Mouse (Mus musculus) liver, embryonic 16.5 days (tissue): ENCODE measurements around the gene Ndufb11. TPM values are rescaled to one million over a fixed set of nuclear protein-coding genes. Genes with fewer than 3 reads are reported as not detected.

Experiments used
- ATAC-seq: fragments of 200-750 bp; cut with Nextera tagmentation; 2 replicates; pipeline ENCODE4 v1.8.0; 2017; ENCODE audit warnings: low read depth, mild to moderate bottlenecking, moderate number of reproducible peaks, moderate library complexity
- H3K27ac ChIP-seq: fragments of 300-500 bp; sonication (generic); 2 replicates; pipeline ENCODE4 v1.5.1; 2014; ENCODE audit warnings: mild to moderate bottlenecking, low read length
- H3K27me3 ChIP-seq: fragments of 300-500 bp; sonication (generic); 2 replicates; pipeline ENCODE4 v1.6.1; 2014; ENCODE audit warnings: low read depth, low read length, mixed read lengths; ENCODE audit not compliant: control insufficient read depth, insufficient read depth
- H3K36me3 ChIP-seq: fragments of 300-500 bp; sonication (generic); 2 replicates; pipeline ENCODE4 v1.6.1; 2014; ENCODE audit warnings: mild to moderate bottlenecking; ENCODE audit not compliant: control insufficient read depth, insufficient read depth
- H3K4me1 ChIP-seq: fragments of 300-500 bp; sonication (generic); 2 replicates; pipeline ENCODE4 v1.6.1; 2014; ENCODE audit warnings: low read depth, low read length, mixed read lengths; ENCODE audit not compliant: control insufficient read depth
- H3K4me2 ChIP-seq: fragments of 300-500 bp; sonication (generic); 2 replicates; pipeline ENCODE4 v1.6.1; 2014; ENCODE audit warnings: low read depth, low read length, mixed read lengths
- H3K4me3 ChIP-seq: fragments of 300-500 bp; sonication (generic); 2 replicates; pipeline ENCODE4 v1.5.1; 2014; ENCODE audit warnings: low read depth, mild to moderate bottlenecking, low read length
- H3K9ac ChIP-seq: fragments of 300-500 bp; sonication (generic); 2 replicates; pipeline ENCODE4 v1.6.1; 2014; ENCODE audit warnings: low read depth, low read length
- H3K9me3 ChIP-seq: fragments of 300-500 bp; sonication (generic); replicated peaks from 2 replicates; pipeline ENCODE4 v1.6.1; 2016; ENCODE audit warnings: low read length; ENCODE audit not compliant: control insufficient read depth
- WGBS: fragments of 180-500 bp; shearing (Covaris S2); extraction: QIAGEN DNeasy Blood & Tissue Kit; methylation state at CpG from one replicate; pipeline ENCODE4 v1.1.7; 2014; ENCODE audit not compliant: insufficient replicate concordance; 5-methylcytosine and 5-hydroxymethylcytosine counted together
- polyA plus RNA-seq: library from polyadenylated mRNA; unstranded; fragments of >200 nt; fragmentation: Nextera tagmentation; extraction: Ambion mirVana; gene quantifications from 2 replicates; pipeline ENCODE4 v1.2.1, GENCODE M21; 2015

Ndufb11 gene
- polyA plus RNA-seq = 168 TPM in 2 replicates

- peak; percentile 98 for ATAC-seq
- Histone ChIP-seq H3K9me3 (no peaks in the 10 kb centered on the region), H3K36me3 (peaks cover 11% of the 10 kb centered on the region), H3K27ac (peak within 1 kb of the TSS; percentile 95), H3K4me2 (peak within 1 kb of the TSS; percentile 63), H3K27me3 (no peaks in the 10 kb centered on the region), H3K9ac (peak within 1 kb of the TSS; percentile 76), H3K4me1 (peaks cover 3% of the 10 kb centered on the region), H3K4me3 (peak within 1 kb of the TSS; percentile 67)
- 14% methylated on average over 39 of the region's 49 CpGs for WGBS
Measured at GRCm38 (mm10) chrX:20617176-20617902, at the start of gene Ndufb11, which contains the start of gene Rbm10. Gene Ndufb11 (minus strand): TSS chrX:20617619. Gene Rbm10 (plus strand): TSS chrX:20617503.

GRCm38 (mm10) chrX:20663444-20663790, 46.0 kb upstream of the Ndufb11 start:
- peak overlapping the region; percentile 59 for H3K27ac ChIP-seq
- H3K9ac ChIP-seq = peak overlapping the region; percentile 80
- H3K4me2 ChIP-seq = peak overlapping the region; percentile 63
- WGBS = 20% methylated on average over 9 of the region's 9 CpGs
- no peaks in the 10 kb centered on the region; the same call in 1 of the 2 replicates for H3K4me1 ChIP-seq
- ATAC-seq = peak; percentile 17; the same call in 1 of the 2 replicates
- peaks cover under 1% of the 10 kb centered on the region; the same call in 1 of the 2 replicates for H3K36me3 ChIP-seq
- H3K27me3 ChIP-seq = no peaks in the 10 kb centered on the region
- no peaks in the 10 kb centered on the region for H3K9me3 ChIP-seq
- H3K4me3 ChIP-seq = peak overlapping the region; percentile 77

- Histone ChIP-seq H3K9ac (peak overlapping the region; percentile 80), H3K27me3 (no peaks in the 10 kb centered on the region), H3K36me3 (no peaks in the 10 kb centered on the region), H3K9me3 (no peaks in the 10 kb centered on the region), H3K27ac (peak overlapping the region; percentile 59), H3K4me2 (peak overlapping the region; percentile 63), H3K4me1 (no peaks in the 10 kb centered on the region; the same call in 1 of the 2 replicates), H3K4me3 (peak overlapping the region; percentile 77)
- WGBS = 14% methylated on average over 28 of the region's 28 CpGs
- peak; percentile 86 for ATAC-seq
Measured at GRCm38 (mm10) chrX:20662716-20663443, 45.5 kb upstream of the Ndufb11 start.

GRCm38 (mm10) chrX:20662317-20662715, 44.9 kb upstream of the Ndufb11 start:
- Histone ChIP-seq H3K9ac (no peak overlapping the region), H3K4me1 (no peaks in the 10 kb centered on the region; the same call in 1 of the 2 replicates), H3K9me3 (no peaks in the 10 kb centered on the region), H3K4me3 (no peak overlapping the region; the same call in 1 of the 2 replicates), H3K4me2 (no peak overlapping the region), H3K27ac (no peak overlapping the region), H3K36me3 (no peaks in the 10 kb centered on the region), H3K27me3 (no peaks in the 10 kb centered on the region)
- ATAC-seq = no peak
- WGBS = 25% methylated on average over 5 of the region's 5 CpGs

GRCm38 (mm10) chrX:20658891-20659406, 41.5 kb upstream of the Ndufb11 start:
- no peak for ATAC-seq
- H3K27ac ChIP-seq = peak overlapping the region; percentile 66
- 16% methylated on average over 24 of the region's 24 CpGs for WGBS

GRCm38 (mm10) chrX:20658026-20658652, 40.7 kb upstream of the Ndufb11 start, which contains the start of gene Uba1:
Gene Uba1 (plus strand): TSS chrX:20658326.
- Histone ChIP-seq H3K4me2 (peak within 1 kb of the TSS; percentile 75), H3K36me3 (no peaks in the 10 kb centered on the region), H3K27ac (peak within 1 kb of the TSS; percentile 66), H3K9me3 (no peaks in the 10 kb centered on the region), H3K4me3 (peak within 1 kb of the TSS; percentile 66), H3K9ac (peak within 1 kb of the TSS; percentile 71), H3K27me3 (no peaks in the 10 kb centered on the region), H3K4me1 (no peaks in the 10 kb centered on the region)
- peak; percentile 78 for ATAC-seq
- WGBS = 14% methylated on average over 27 of the region's 27 CpGs

More at GRCm38 (mm10) chrX:20658891-20659406, 41.5 kb upstream of the Ndufb11 start:
- Histone ChIP-seq H3K9me3 (no peaks in the 10 kb centered on the region), H3K4me1 (no peaks in the 10 kb centered on the region), H3K4me3 (peak overlapping the region; percentile 66), H3K36me3 (no peaks in the 10 kb centered on the region), H3K9ac (peak overlapping the region; percentile 71), H3K27me3 (no peaks in the 10 kb centered on the region), H3K4me2 (peak overlapping the region; percentile 75)

GRCm38 (mm10) chrX:20657593-20657992, 40.2 kb upstream of the Ndufb11 start:
- 18% methylated on average over 5 of the region's 5 CpGs for WGBS
- no peak for ATAC-seq
- no peaks in the 10 kb centered on the region for H3K9me3 ChIP-seq
- no peak overlapping the region; the same call in 1 of the 2 replicates for H3K9ac ChIP-seq
- H3K36me3 ChIP-seq = no peaks in the 10 kb centered on the region
- no peaks in the 10 kb centered on the region for H3K27me3 ChIP-seq
- peak overlapping the region; percentile 66 for H3K4me3 ChIP-seq
- H3K4me2 ChIP-seq = peak overlapping the region; percentile 75
- H3K27ac ChIP-seq = no peak overlapping the region
- no peaks in the 10 kb centered on the region for H3K4me1 ChIP-seq

- H3K27ac ChIP-seq = no peak overlapping the region
- no peaks in the 10 kb centered on the region for H3K4me1 ChIP-seq
- WGBS = 72% methylated on average over 5 of the region's 5 CpGs
- peaks cover 20% of the 10 kb centered on the region for H3K36me3 ChIP-seq
- no peaks in the 10 kb centered on the region for H3K27me3 ChIP-seq
- no peak for ATAC-seq
- no peak overlapping the region for H3K4me3 ChIP-seq
- no peak overlapping the region for H3K4me2 ChIP-seq
- H3K9me3 ChIP-seq = no peaks in the 10 kb centered on the region
- no peak overlapping the region for H3K9ac ChIP-seq
Measured at GRCm38 (mm10) chrX:20644780-20645179, 27.4 kb upstream of the Ndufb11 start.
